Mouse (Mus musculus) NIH3T3 (cell line): ENCODE measurements at regions not wholly inside any gene's neighbourhood (a gene's known extent, or its start where the extent isn't known, plus 50 kb on each side); places are given as distances from the start of the nearest gene placed in this dataset.
A peak's percentile ranks its signal among the peaks of the same experiment; 100 is the strongest.

Experiments used
- DNase-seq: peaks from one replicate; pipeline ENCODE4 v3.0.0-alpha.2; 2012; ENCODE audit warnings: low read depth

GRCm38 (mm10) chr3:100773237-100773636 lies 52.0 kb upstream of the Vtcn1 start:
- DNase-seq = no peak

DNA sequence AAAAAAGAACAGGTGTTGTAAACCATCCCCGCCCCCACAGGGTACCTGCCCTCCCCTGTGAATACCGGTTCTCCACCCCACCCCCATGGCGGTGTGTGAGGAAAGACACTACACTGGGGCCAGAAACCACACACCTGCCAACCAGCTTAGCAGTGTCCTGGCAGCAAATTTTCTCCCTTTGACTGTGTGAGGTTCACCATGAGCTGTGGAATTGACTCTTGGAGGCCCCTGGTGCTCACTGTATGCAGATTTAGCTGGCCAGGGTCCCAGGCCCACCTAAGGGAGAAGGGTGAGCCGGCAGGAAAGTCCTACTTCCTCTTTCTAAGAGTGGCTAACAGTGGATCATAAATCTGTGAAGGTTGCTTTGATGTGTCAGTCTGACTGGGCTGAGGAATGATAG lies 53.9 kb upstream of the Vtcn1 start:
- DNase-seq = peak; percentile 4

GRCm38 (mm10) chr3:100770841-100771240 lies 54.4 kb upstream of the Vtcn1 start:
- DNase-seq = no peak

DNA sequence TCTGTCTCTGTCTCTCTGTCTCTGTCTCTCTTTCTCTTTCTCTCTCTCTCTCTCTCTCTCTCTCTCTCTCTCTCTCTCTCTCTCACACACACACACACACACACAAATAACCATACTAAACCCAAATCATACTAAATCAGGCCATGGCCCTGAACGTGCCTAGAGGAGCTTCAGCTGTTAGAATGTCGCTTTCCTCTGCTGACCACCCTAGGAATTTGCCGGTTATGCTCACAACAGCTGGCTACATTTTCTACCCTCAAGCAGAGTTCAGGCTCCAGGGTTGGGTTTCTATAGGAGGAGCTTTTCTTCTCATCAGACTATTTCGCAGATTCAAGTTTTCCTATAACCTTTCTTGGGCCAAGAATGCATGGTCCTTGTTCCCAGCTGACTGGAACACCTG lies 56.1 kb upstream of the Vtcn1 start:
- no peak for DNase-seq

GRCm38 (mm10) chr3:100768170-100768624 lies 57.1 kb upstream of the Vtcn1 start:
- peak; percentile 80 for DNase-seq

DNA sequence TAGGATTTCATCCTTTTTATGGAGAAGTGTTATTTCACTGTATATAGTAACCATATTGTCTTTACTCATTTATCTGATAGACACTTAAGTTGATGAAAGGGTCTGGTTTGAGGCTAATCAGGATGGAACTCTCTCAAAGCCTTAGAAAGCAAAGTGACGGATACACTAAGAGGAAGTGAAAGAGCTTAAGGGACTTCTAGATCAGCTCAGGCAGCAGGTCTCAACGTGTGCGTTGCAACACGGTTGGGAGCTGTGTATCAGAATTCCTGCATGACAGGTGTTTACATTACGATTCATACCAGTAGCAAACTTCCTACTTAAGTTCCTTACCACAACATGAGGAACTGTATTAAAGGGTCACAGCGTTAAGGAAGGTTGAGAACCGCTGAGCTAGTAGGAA lies 59.9 kb upstream of the Vtcn1 start:
- no peak for DNase-seq

DNA sequence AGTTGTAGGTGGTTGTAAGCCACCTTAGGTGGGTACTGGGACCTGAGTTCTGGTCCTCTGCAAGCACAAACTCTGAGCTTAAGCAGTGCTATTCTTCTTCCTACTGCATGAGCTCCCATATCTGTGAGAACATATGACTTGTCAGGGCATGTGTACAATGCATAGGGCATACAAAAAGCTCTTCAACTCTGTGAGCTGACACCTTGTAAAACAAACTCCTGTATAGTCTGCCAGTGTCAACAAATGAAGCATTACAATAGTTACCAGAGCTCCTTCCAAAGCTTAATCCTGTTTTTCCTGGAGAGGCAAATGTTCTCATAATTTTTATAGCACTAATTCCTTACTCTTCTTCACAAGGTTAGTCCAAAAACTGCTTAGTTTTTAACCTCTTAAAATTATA lies 62.4 kb upstream of the Vtcn1 start:
- no peak for DNase-seq

GRCm38 (mm10) chr3:100759091-100759941 lies 65.9 kb upstream of the Vtcn1 start:
- DNase-seq = no peak

DNA sequence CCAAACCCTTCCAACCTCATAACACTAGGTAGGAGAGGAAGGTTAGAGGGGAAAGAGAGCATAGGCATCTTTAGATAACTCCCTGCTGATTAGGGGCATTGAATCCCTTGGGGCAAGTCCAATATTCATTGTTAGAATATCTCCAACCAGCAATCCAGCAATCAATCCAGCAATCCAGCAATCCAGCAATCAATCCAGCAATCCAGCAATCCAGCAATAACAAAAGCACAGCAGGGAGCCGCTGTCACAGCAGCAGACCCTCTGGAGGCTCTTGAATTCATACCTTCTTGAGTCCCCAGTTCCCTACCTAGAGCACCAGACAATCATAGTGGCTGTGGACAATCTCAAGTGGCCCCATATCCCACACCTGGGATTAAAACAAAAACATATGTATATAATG lies 69.4 kb upstream of the Man1a2 start:
- no peak for DNase-seq

GRCm38 (mm10) chr3:100751211-100751610 lies 65.9 kb upstream of the Man1a2 start:
- DNase-seq = no peak

- DNase-seq = peak; percentile 33
Observed at GRCm38 (mm10) chr3:100748727-100749126, 63.4 kb upstream of the Man1a2 start.

DNA sequence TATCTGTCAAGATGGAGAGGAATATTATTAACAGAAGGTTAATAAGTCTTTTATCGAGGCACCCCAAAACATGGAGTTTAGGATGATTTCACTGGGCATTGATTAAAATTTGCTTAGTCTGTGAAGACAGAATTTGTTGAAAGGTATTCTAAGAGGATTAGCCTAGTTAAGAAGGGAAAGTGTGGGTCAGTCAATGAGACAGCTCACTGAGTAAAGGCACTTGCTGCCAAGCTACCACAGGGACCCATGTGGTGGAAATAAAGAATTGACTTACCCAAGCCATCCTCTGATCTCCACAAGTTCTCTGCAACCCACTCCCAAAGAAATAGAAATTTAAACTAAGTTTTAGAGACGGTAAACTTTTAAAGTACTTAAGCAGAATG lies 63.0 kb upstream of the Man1a2 start:
- DNase-seq = no peak

- DNase-seq = no peak
Observed at GRCm38 (mm10) chr3:100747421-100748308, 62.4 kb upstream of the Man1a2 start.

DNA sequence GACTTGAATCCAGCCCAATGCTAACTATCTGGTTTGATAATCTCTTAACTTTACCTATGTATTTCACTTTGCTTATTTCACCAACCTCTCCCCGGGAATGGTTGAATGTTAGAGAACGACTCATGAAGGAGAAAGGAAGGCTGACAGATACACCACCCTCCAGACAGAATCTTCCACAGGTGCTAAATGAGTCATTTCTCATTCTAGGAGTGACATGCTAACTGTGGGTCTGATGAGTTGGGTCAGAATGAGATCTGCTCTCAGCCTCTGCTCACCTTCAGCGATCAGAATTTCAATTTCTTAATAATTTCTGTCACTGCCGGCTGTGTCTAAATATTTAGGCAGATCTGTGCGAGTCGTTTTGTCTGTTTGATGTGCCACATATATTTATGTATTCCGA lies 52.4 kb upstream of the Man1a2 start:
- no peak for DNase-seq

DNA sequence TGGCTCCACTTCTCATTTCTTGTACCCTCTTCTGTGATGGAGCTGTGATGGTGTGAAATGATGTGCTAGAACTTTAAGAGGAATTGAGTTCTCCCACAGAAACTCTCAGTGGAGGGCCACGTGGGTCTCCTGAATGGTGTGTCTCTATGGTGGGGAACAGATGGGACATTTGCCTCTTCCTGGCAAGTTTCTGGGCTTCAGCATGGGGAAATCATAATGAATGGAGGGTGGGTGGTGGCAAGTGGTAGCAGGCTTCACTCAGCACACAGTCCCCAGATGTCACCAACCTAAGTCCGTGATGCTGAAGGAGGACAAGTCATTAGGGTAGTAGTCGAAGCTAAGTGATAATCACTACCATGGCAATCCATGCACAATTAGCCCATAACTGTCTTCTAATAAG lies 51.2 kb upstream of the Man1a2 start:
- no peak for DNase-seq
